Mouse (Mus musculus) midbrain, embryonic 10.5 days (tissue): ENCODE measurements at regions not wholly inside any gene's neighbourhood (a gene's known extent, or its start where the extent isn't known, plus 50 kb on each side); places are given as distances from the start of the nearest gene placed in this dataset.

Source experiments
- DNase-seq: peaks from one replicate; pipeline ENCODE4 v3.0.0-alpha.2; 2017; ENCODE audit warnings: low spot score
- H3K27ac ChIP-seq: fragments of 300-500 bp; sonication (generic); replicated peaks from 2 replicates; pipeline ENCODE4 v1.5.1; 2016; ENCODE audit warnings: mild to moderate bottlenecking
- H3K27me3 ChIP-seq: fragments of 300-500 bp; sonication (generic); 2 replicates; pipeline ENCODE4 v1.6.1; 2016; ENCODE audit warnings: low read depth, mild to moderate bottlenecking; ENCODE audit not compliant: poor library complexity, severe bottlenecking
- H3K36me3 ChIP-seq: fragments of 300-500 bp; sonication (generic); 2 replicates; pipeline ENCODE4 v1.6.1; 2016; ENCODE audit warnings: mild to moderate bottlenecking, moderate library complexity
- H3K4me1 ChIP-seq: fragments of 300-500 bp; sonication (generic); 2 replicates; pipeline ENCODE4 v1.6.1; 2016
- H3K4me3 ChIP-seq: fragments of 300-500 bp; sonication (generic); 2 replicates; pipeline ENCODE4 v1.5.1; 2016; ENCODE audit warnings: mild to moderate bottlenecking, moderate library complexity
- H3K9me3 ChIP-seq: fragments of 300-500 bp; sonication (generic); replicated peaks from 2 replicates; pipeline ENCODE4 v1.6.1; 2016; ENCODE audit warnings: mild to moderate bottlenecking
- WGBS: fragments of 180-500 bp; shearing (Covaris S2); methylation state at CpG from one replicate; pipeline ENCODE4 v1.1.7; 2016; 5-methylcytosine and 5-hydroxymethylcytosine counted together

- no peaks in the 10 kb centered on the region for H3K27me3 ChIP-seq
- no peaks in the 10 kb centered on the region for H3K36me3 ChIP-seq
- no peaks in the 10 kb centered on the region for H3K9me3 ChIP-seq
- H3K4me1 ChIP-seq, result no peaks in the 10 kb centered on the region
- no peak overlapping the region for H3K4me3 ChIP-seq
- 91% methylated on average over 2 of the region's 2 CpGs for WGBS
- no peak for DNase-seq
- no peak overlapping the region for H3K27ac ChIP-seq
Observed at GRCm38 (mm10) chr16:93342701-93343100, 261.2 kb downstream of the Setd4 start.

GRCm38 (mm10) chr16:93341791-93342190 is 262.1 kb downstream of the Setd4 start:
- Histone ChIP-seq H3K36me3 (no peaks in the 10 kb centered on the region), H3K27me3 (no peaks in the 10 kb centered on the region), H3K4me1 (no peaks in the 10 kb centered on the region), H3K4me3 (no peak overlapping the region), H3K9me3 (no peaks in the 10 kb centered on the region), H3K27ac (no peak overlapping the region)
- 87% methylated on average over 2 of the region's 2 CpGs for WGBS
- no peak for DNase-seq

- H3K4me3 ChIP-seq, result no peak overlapping the region
- H3K4me1 ChIP-seq, result peaks cover 10% of the 10 kb centered on the region
- no peak overlapping the region for H3K27ac ChIP-seq
- H3K36me3 ChIP-seq, result no peaks in the 10 kb centered on the region
- no peaks in the 10 kb centered on the region for H3K9me3 ChIP-seq
- DNase-seq, result no peak
- WGBS, result 86% methylated on average over 6 of the region's 6 CpGs
- no peaks in the 10 kb centered on the region for H3K27me3 ChIP-seq
Observed at GRCm38 (mm10) chr16:93338806-93339205, 265.1 kb downstream of the Setd4 start.

GRCm38 (mm10) chr16:93335322-93336111 is 268.3 kb downstream of the Setd4 start:
- H3K9me3 ChIP-seq, result no peaks in the 10 kb centered on the region
- H3K4me3 ChIP-seq, result no peak overlapping the region
- peaks cover 15% of the 10 kb centered on the region for H3K4me1 ChIP-seq
- DNase-seq, result no peak
- H3K27me3 ChIP-seq, result 0 out of 2 replicates have a peak, but pooled peaks cover 4% of the 10 kb centered on the region
- 83% methylated on average over 11 of the region's 11 CpGs for WGBS
- no peaks in the 10 kb centered on the region for H3K36me3 ChIP-seq
- H3K27ac ChIP-seq, result 0 out of 2 replicates have a peak overlapping the region, but pooled peaks have one; percentile 33

GRCm38 (mm10) chr16:93333654-93334053 is 270.2 kb downstream of the Setd4 start:
- Histone ChIP-seq H3K27me3 (0 out of 2 replicates have a peak, but pooled peaks cover 4% of the 10 kb centered on the region), H3K27ac (no peak overlapping the region), H3K36me3 (no peaks in the 10 kb centered on the region), H3K9me3 (no peaks in the 10 kb centered on the region), H3K4me3 (no peak overlapping the region), H3K4me1 (peaks cover 24% of the 10 kb centered on the region)
- DNase-seq, result no peak
- 87% methylated on average over 6 of the region's 6 CpGs for WGBS

- Histone ChIP-seq H3K9me3 (no peaks in the 10 kb centered on the region; the same call in 1 of the 2 replicates), H3K27ac (no peak overlapping the region), H3K36me3 (no peaks in the 10 kb centered on the region), H3K4me1 (peaks cover 15% of the 10 kb centered on the region), H3K27me3 (0 out of 2 replicates have a peak, but pooled peaks cover 4% of the 10 kb centered on the region), H3K4me3 (no peak overlapping the region)
- 35% methylated on average over 13 of the region's 13 CpGs for WGBS
- DNase-seq, result no peak
Observed at GRCm38 (mm10) chr16:93328680-93329395, 275.0 kb downstream of the Setd4 start.

- H3K4me1 ChIP-seq, result peaks cover 10% of the 10 kb centered on the region
- no peaks in the 10 kb centered on the region for H3K27me3 ChIP-seq
- no peak overlapping the region for H3K4me3 ChIP-seq
- 87% methylated on average over 5 of the region's 5 CpGs for WGBS
- no peaks in the 10 kb centered on the region; the same call in 1 of the 2 replicates for H3K9me3 ChIP-seq
- DNase-seq, result no peak
- H3K36me3 ChIP-seq, result no peaks in the 10 kb centered on the region
- no peak overlapping the region for H3K27ac ChIP-seq
Observed at GRCm38 (mm10) chr16:93324911-93325310, 279.0 kb downstream of the Setd4 start.

- Histone ChIP-seq H3K27ac (no peak overlapping the region), H3K4me1 (no peaks in the 10 kb centered on the region), H3K9me3 (no peaks in the 10 kb centered on the region; the same call in 1 of the 2 replicates), H3K36me3 (no peaks in the 10 kb centered on the region), H3K4me3 (no peak overlapping the region), H3K27me3 (no peaks in the 10 kb centered on the region)
- WGBS, result 67% methylated on average over 5 of the region's 5 CpGs
- DNase-seq, result no peak
Observed at GRCm38 (mm10) chr16:93323172-93323571, 280.7 kb downstream of the Setd4 start.

- no peak overlapping the region for H3K4me3 ChIP-seq
- H3K27me3 ChIP-seq, result no peaks in the 10 kb centered on the region
- no peak for DNase-seq
- H3K27ac ChIP-seq, result no peak overlapping the region
- no peaks in the 10 kb centered on the region for H3K4me1 ChIP-seq
- H3K9me3 ChIP-seq, result no peaks in the 10 kb centered on the region; the same call in 1 of the 2 replicates
- 90% methylated on average over 5 of the region's 5 CpGs for WGBS
- no peaks in the 10 kb centered on the region for H3K36me3 ChIP-seq
Observed at GRCm38 (mm10) chr16:93319581-93319980, 284.3 kb downstream of the Setd4 start.

GRCm38 (mm10) chr16:93311644-93312043 is 292.2 kb downstream of the Setd4 start:
- WGBS, result 86% methylated on average over 12 of the region's 12 CpGs
- H3K27me3 ChIP-seq, result no peaks in the 10 kb centered on the region
- no peak for DNase-seq
- H3K36me3 ChIP-seq, result no peaks in the 10 kb centered on the region
- H3K4me3 ChIP-seq, result no peak overlapping the region
- H3K27ac ChIP-seq, result no peak overlapping the region
- H3K4me1 ChIP-seq, result no peaks in the 10 kb centered on the region
- peaks cover 7% of the 10 kb centered on the region for H3K9me3 ChIP-seq

GRCm38 (mm10) chr16:93308666-93309360 is 295.1 kb downstream of the Setd4 start:
- H3K9me3 ChIP-seq, result peaks cover 7% of the 10 kb centered on the region
- no peak overlapping the region for H3K4me3 ChIP-seq
- H3K36me3 ChIP-seq, result no peaks in the 10 kb centered on the region
- no peaks in the 10 kb centered on the region for H3K4me1 ChIP-seq
- DNase-seq, result no peak
- no peaks in the 10 kb centered on the region for H3K27me3 ChIP-seq
- WGBS, result 85% methylated on average over 2 of the region's 2 CpGs
- H3K27ac ChIP-seq, result no peak overlapping the region

GRCm38 (mm10) chr16:93306951-93307350 is 296.9 kb downstream of the Setd4 start:
- no peaks in the 10 kb centered on the region for H3K27me3 ChIP-seq

More at GRCm38 (mm10) chr16:93306951-93307350, 296.9 kb downstream of the Setd4 start:
- Histone ChIP-seq H3K4me3 (no peak overlapping the region), H3K27ac (no peak overlapping the region), H3K36me3 (no peaks in the 10 kb centered on the region), H3K9me3 (peaks cover 7% of the 10 kb centered on the region), H3K4me1 (no peaks in the 10 kb centered on the region)
- 94% methylated on average over 18 of the region's 18 CpGs for WGBS
- no peak for DNase-seq
